Mouse (Mus musculus) urinary bladder, adult 2 months (tissue): ENCODE measurements around the gene Rps18. TPM values are rescaled to one million over a fixed set of nuclear protein-coding genes. Genes with fewer than 3 reads are reported as not detected.
A peak's percentile ranks its signal among the peaks of the same experiment; 100 is the strongest.

Source experiments
- DNase-seq: peaks from one replicate; pipeline ENCODE4 v3.0.0; 2022; ENCODE audit warnings: low spot score
- polyA plus RNA-seq: library from polyadenylated mRNA; depleted of rRNA; stranded (reverse); fragments of >200 nt; gene quantifications from 2 replicates; pipeline ENCODE4 v1.2.3, GENCODE M21; 2012

Rps18 gene
- polyA plus RNA-seq, 1 experiment, result 1,060 TPM

GRCm38 (mm10) chr17:33968927-33969326 is 13.1 kb upstream of the Rps18 start:
- no peak for DNase-seq

- peak; percentile 53 for DNase-seq
These were observed 12.7 kb upstream of the Rps18 start for GRCm38 (mm10) chr17:33968489-33968888.

DNA sequence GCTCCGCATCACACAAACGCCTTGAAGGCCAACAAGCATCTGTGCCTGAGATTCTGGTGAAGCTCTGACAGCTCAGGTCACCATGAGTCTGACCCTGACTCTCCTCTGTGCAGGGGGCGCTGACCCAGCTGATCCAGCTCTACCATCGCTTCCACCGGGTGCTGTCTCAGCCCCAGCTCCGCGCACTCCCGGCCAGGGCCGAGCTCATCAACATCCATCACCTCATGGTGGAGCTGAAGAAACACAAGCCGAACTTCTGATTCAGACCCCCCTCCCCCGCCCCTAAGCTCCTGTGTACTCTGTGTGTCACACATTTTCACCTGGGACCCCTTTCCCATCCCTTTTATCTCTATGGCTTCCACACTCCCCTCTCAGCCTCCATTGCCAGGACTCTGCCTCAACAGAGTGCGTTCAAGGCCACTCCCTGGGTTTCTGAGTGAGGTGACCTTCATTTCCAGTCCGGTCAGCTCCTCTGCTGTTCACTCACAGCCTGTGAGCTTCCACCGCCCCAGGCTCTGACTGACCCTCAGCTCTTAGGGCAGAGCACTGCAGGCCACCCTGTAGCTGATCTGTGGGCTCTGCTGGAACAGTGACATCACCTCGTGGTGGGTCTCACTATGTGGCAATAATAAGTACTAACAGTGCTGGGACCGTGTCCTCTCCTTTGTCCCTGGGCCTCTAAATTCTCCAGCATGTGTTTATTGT is 10.2 kb upstream of the Rps18 start:
- no peak for DNase-seq

DNA sequence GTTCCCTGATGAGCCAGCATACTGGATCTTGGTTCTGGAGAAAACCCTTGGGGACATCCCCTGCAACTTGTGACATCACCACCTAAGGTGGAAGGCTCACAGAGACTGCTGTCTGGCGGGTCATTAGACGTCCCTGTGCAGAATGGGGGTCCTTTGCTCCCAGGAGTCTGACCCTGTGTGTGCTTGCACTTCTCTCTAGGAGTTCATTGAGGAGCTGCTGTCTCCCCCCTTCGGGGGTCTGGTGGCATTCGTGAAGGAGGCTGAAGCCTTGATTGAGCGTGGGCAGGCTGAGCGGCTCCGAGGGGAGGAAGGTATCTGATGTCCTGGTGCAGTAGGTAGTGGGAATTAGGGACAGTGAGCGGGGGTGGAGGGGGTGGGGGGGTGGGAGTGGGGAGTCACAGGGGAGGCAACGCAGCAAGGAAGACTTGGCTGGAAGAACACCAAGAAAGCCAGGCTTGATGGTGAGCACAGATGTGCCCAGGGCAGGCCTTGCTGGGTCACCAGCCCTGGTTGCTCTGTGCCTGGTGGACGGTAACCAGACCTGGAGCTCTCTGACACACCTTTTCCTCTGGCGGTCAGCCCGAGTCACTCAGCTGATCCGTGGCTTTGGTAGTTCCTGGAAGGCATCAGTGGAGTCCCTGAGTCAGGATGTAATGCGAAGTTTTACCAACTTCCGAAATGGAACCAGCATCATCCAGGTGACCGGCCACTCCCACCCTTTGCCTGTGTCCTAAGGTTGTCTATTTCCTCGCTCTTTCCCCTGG is 9.5 kb upstream of the Rps18 start:
- DNase-seq, result no peak

DNA sequence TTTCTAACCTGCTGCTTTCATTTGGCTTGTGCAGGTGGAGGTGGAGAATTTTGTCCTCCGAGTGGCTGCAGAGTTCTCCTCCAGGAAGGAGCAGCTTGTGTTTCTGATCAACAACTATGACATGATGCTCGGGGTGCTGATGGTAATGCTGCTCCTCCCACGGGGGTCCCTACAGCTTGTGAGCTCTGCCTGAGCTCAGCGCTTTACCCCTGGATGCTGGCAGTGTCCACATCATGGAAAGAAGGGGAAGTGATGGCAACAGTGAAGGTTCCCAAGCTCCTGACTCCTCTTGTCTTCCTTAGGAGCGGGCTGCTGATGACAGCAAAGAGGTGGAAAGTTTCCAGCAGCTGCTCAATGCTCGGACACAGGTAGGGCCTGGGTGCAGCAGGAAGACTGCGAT is 7.1 kb upstream of the Rps18 start:
- DNase-seq, result no peak

DNA sequence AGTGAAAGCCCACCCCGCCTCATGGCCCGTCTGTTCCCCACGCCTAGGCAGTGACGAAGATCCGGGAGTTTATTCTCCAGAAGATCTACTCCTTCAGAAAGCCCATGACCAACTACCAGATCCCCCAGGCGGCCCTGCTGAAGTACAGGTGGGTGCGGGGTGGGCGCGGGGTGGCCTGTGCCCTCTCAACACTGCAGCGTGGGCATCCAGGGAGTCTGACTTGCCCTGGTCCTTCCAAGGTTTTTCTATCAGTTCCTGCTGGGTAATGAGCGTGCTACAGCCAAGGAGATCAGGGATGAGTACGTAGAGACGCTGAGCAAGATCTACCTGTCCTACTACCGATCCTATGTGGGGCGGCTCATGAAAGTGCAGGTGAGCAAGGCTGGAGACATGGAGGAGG is 4.1 kb upstream of the Rps18 start:
- no peak for DNase-seq

DNA sequence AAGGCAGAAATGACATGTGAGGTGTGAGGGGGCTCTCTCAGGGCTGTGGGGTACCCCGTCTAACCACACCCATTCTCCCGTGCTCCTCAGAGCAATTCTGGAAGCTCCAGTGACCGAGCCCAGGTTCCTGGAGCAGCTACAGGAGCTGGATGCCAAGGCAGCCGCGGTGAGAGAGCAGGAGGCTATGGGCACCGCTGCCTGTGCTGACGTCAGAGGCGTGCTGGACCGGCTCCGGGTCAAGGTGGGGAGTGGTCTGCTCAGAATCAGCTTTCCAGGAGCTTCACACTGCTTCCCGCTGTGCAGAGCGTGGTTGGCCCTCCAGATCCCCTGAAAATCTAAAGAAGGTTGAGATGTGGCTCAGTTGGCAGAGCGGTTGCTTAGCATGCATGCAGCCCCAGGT is 3.3 kb upstream of the Rps18 start:
- DNase-seq, result peak; percentile 21

- DNase-seq, result peak; percentile 18
These were observed 2.6 kb upstream of the Rps18 start for GRCm38 (mm10) chr17:33958451-33958850.

GRCm38 (mm10) chr17:33957493-33957892 is 1.7 kb upstream of the Rps18 start:
- DNase-seq, result no peak

DNA sequence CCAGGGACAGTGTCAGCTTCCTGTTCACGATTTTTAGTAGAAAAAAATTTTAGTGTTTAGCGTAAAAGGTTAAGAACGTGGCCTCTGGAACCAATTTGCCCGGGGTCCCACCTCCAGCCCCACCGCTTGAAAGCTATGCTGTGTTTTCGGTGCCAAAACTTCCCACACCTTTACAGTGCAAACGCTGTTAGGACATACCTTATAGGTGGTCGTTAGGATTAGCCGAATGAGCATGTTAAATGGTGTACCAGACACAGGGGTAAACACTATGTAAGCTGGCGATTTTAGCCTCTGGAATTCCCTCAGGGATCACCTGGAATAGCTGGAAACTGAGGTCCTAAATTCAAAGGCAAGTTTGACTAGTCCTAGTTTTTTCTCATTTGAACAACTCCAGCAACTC is 535 bp upstream of the Rps18 start:
- no peak for DNase-seq

GRCm38 (mm10) chr17:33954646-33955554 is 901 bp downstream of the Rps18 start:
- DNase-seq, result no peak

DNA sequence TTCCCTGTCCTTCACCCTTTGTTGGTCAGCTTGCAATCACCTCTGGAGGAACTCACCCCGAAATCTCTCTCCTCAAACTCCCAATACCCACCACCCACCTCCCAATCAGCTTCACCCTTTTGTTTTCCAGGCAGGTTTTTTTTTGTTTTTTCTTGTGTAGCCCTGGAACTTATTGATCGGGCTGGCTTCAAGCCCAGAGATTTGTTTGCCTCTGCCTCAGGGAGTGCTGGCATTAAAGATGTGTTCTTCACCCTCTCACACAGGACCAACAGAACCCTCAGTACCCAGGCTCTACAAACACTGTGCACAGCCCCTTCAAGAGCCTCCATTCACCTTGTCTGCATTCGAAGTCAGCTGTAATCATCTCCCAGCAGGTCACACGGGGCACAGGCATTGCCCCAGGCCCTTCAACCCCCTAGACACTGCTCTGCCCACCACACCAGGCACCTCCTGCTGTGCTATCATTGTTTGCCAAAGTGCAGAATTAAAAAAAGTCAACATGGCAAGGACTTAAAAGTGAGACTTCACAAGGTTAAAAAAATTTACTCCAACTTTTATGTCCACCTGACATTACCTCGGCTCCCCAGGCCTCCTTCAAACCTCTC is 1.7 kb downstream of the Rps18 start:
- DNase-seq, result no peak

DNA sequence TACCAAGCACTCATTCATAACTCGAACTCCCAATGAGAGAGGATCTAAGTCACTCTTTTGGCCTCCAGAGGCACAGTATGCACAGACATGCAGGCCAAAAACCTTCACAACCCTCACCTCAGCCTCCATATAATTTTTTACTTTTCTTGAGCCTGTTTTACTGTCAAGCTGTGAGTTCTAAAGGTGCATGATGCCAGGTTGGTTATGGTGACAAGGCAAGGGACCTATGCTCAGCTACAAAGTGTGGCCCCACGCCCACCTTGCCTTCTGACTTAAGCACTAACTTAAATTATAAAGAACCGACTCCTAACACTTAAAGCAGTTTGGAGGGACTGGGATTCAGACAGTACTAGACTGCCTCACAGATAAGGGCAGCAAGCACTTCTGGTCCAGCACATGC is 2.5 kb downstream of the Rps18 start:
- DNase-seq, result no peak

DNA sequence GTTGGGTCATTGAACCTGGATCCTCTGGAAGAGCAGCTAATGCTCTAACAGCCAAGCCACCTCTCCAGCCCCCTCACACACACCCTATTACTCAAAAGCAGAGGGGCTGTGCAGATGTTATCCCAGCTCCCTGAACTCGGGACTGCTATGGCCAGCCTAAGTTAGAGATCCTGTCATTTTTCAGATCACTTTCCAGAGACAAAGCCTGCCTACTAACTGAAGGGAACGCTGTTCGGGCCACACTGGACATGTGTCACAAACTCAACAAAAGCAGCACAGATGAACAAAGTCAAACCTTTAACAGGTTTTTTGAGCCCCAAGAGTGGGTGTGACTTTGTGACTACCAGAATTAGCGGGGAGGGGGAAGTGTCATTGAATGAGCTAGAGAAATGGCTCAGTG is 2.9 kb downstream of the Rps18 start:
- no peak for DNase-seq

- peak; percentile 20 for DNase-seq
These were observed 3.8 kb downstream of the Rps18 start for GRCm38 (mm10) chr17:33952015-33952414.

GRCm38 (mm10) chr17:33951021-33951946 is 4.5 kb downstream of the Rps18 start, which contains the start of gene B3galt4:
Gene B3galt4, minus strand, starts transcription at chr17:33951488.
- peak; percentile 45 for DNase-seq

- peak; percentile 23 for DNase-seq
These were observed 5.6 kb downstream of the Rps18 start for GRCm38 (mm10) chr17:33950131-33950625.

DNA sequence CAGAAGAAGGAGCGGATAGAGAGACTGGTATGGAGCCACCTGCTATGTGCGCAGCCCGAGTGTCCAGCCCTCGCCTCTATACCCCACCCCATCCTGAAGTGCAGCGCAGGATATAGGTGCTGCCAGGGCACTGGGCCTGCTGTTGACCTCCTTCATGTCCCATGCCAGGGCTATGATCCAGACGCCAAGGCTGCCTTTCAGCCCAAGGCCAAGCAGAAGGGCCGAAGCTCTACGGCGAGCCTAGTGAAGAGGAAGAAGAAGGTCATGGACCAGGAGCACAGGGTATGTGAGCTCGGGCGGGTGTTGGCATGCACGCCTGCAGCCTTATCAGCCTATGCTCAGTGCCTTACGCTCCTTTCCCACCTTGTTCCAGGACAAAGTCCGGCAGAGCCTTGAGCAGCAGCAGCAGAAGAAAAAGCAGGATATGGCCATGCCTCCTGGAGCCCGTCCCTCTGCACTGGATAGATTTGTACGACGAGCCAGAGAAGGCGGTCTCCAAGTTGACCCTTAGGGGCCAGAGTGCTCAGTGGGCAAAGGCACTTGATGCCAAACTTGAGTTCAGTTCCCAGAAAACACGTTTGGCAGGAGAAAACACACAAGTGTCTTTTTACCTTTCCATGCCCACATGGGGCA is 6.8 kb downstream of the Rps18 start:
- peak; percentile 19 for DNase-seq

DNA sequence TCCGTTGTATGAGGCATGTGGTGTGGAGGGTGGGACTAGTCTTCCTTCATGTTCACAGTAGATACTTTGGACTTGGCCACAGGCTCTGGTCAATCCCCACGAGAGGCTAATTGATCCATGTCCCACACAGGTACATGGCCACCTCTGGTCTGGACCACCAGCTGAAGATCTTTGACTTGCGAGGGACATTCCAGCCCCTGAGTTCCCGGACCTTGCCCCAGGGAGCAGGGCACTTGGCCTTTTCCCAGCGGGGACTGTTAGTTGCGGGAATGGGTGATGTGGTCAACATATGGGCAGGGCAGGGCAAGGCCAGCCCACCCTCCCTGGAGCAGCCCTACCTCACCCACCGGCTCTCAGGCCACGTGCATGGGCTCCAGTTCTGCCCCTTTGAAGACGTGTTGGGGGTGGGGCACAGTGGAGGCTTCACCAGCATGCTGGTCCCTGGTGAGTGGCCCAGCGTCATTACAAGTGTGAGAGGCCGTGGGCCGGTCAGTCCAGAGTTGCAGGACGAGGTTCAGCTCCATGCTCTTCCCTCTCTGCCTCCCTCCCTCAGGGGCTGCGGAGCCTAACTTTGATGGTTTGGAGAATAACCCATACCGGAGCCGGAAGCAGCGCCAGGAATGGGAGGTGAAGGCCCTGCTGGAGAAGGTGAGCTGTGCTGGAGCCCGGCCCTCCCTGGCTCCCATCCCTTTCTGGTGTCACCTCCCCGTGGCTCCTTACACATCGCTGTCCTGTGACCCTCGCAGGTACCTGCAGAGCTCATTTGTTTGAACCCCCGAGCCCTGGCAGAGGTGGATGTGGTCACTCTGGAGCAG is 7.5 kb downstream of the Rps18 start:
- DNase-seq, result peak; percentile 22
